Mouse (Mus musculus) heart, embryonic 11.5 days (tissue): ENCODE data around the gene Cyb5d2. TPM values are rescaled to one million over a fixed set of nuclear protein-coding genes. Genes with fewer than 3 reads are reported as not detected.
"Not testable (repeated sequence)": the region's sequence is repeated elsewhere in the genome, so short reads cannot be mapped to it uniquely, and the experiment has no call there.

Experiments
- ATAC-seq: fragments of 200-750 bp; cut with Nextera tagmentation; replicated peaks from 2 replicates; pipeline ENCODE4 v1.8.0; 2017; ENCODE audit warnings: moderate library complexity; ENCODE audit not compliant: insufficient number of reproducible peaks, low FRiP score, low TSS enrichment
- H3K27ac ChIP-seq: fragments of 300-500 bp; sonication (generic); 2 replicates; pipeline ENCODE4 v1.5.1; 2014; ENCODE audit warnings: mild to moderate bottlenecking, low read depth, low read length
- H3K27me3 ChIP-seq: fragments of 300-500 bp; sonication (generic); 2 replicates; pipeline ENCODE4 v1.6.1; 2014; ENCODE audit warnings: mild to moderate bottlenecking, low read length, mixed read lengths; ENCODE audit not compliant: control insufficient read depth, insufficient read depth
- H3K36me3 ChIP-seq: fragments of 300-500 bp; sonication (generic); 2 replicates; pipeline ENCODE4 v1.6.1; 2014; ENCODE audit warnings: mild to moderate bottlenecking, low read length, moderate library complexity, mixed read lengths; ENCODE audit not compliant: control insufficient read depth, insufficient read depth
- H3K4me1 ChIP-seq: fragments of 300-500 bp; sonication (generic); 2 replicates; pipeline ENCODE4 v1.6.1; 2014; ENCODE audit warnings: low read length; ENCODE audit not compliant: control insufficient read depth, insufficient read depth
- H3K4me2 ChIP-seq: fragments of 300-500 bp; sonication (generic); 2 replicates; pipeline ENCODE4 v1.6.1; 2014; ENCODE audit warnings: mild to moderate bottlenecking, moderate library complexity
- H3K4me3 ChIP-seq: fragments of 300-500 bp; sonication (generic); 2 replicates; pipeline ENCODE4 v1.5.1; 2014; ENCODE audit warnings: low read depth, low read length
- H3K9ac ChIP-seq: fragments of 300-500 bp; sonication (generic); 2 replicates; pipeline ENCODE4 v1.6.1; 2014; ENCODE audit warnings: mild to moderate bottlenecking, low read depth, low read length, moderate library complexity
- H3K9me3 ChIP-seq: fragments of 300-500 bp; sonication (generic); replicated peaks from 2 replicates; pipeline ENCODE4 v1.6.1; 2016; ENCODE audit warnings: low read length; ENCODE audit not compliant: control insufficient read depth
- WGBS: fragments of 180-500 bp; shearing (Covaris S2); extraction: QIAGEN DNeasy Blood & Tissue Kit; methylation state at CpG from one replicate; pipeline ENCODE4 v1.1.7; 2014; ENCODE audit not compliant: insufficient replicate concordance; 5-methylcytosine and 5-hydroxymethylcytosine counted together
- polyA plus RNA-seq: library from polyadenylated mRNA; unstranded; fragments of >200 nt; fragmentation: Nextera tagmentation; extraction: Ambion mirVana; gene quantifications from 2 replicates; pipeline ENCODE4 v1.2.1, GENCODE M21; 2014

The Cyb5d2 gene
- polyA plus RNA-seq, 1 experiment from 2014 or later, result 5.4 TPM

DNA sequence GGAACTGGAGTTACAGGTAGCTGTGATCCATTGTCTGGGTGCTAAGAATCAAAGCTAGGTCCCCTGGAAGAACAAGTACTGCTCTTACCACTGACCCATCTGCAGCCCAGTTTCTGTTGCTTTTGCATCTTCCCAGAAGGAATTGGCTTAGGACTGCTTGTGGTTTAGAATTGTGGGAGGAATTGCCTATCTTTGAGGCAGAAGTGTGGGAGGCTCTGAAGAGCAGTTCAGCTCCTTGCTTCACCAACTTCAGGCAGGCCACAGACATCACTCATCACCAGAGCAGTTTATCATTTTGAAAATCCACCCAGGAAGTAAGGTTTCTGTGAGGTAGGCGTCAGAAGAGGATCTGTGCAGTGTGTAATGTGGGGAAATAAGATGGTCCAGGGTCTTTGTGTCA lies 56.9 kb downstream of the Cyb5d2 start:
- no peak overlapping the region for H3K27ac ChIP-seq
- no peak overlapping the region for H3K9ac ChIP-seq
- no peak for ATAC-seq
- no peaks in the 10 kb centered on the region for H3K9me3 ChIP-seq
- no peak overlapping the region for H3K4me3 ChIP-seq
- peaks cover 6% of the 10 kb centered on the region; the same call in 1 of the 2 replicates for H3K36me3 ChIP-seq
- H3K4me1 ChIP-seq, result peaks cover 8% of the 10 kb centered on the region
- no peak overlapping the region for H3K4me2 ChIP-seq
- H3K27me3 ChIP-seq, result no peaks in the 10 kb centered on the region
- 74% methylated on average over 1 of the region's 1 CpGs for WGBS

DNA sequence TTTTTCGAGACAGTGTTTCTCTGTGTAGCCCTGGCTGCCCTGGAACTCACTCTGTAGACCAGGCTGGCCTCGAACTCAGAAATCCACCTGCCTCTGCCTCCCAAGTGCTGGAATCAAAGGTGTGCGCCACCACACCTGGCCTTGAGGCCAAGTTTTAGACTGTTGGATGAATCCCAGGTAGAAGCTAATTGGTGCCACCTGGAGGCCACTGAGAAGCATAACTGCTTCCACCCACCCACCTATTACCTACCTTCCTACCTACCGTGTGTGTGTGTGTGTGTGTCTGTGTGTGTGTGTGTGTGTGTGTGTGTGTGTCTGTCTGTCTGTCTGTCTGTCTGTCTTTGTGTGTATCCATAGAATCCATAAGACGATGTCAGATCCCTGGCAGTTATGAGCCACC lies 58.4 kb downstream of the Cyb5d2 start:
- H3K27me3 ChIP-seq, H3K4me2 ChIP-seq, H3K27ac ChIP-seq, H3K9me3 ChIP-seq, H3K9ac ChIP-seq, ATAC-seq, H3K4me3 ChIP-seq, H3K4me1 ChIP-seq: not testable (repeated sequence)
- WGBS, result 88% methylated on average over 5 of the region's 5 CpGs
- peaks cover 11% of the 10 kb centered on the region; the same call in 1 of the 2 replicates for H3K36me3 ChIP-seq

- Histone ChIP-seq H3K4me2 (no peak overlapping the region), H3K27me3 (no peaks in the 10 kb centered on the region), H3K36me3 (peaks cover 21% of the 10 kb centered on the region), H3K9me3 (no peaks in the 10 kb centered on the region), H3K4me3 (no peak overlapping the region), H3K4me1 (peaks cover 8% of the 10 kb centered on the region), H3K27ac (peak overlapping the region; percentile 79), H3K9ac (no peak overlapping the region)
- peak; percentile 61; the same call in 1 of the 2 replicates for ATAC-seq
- WGBS, result 21% methylated on average over 1 of the region's 1 CpGs
Observed at GRCm38 (mm10) chr11:72736320-72736719, 59.6 kb downstream of the Cyb5d2 start.

DNA sequence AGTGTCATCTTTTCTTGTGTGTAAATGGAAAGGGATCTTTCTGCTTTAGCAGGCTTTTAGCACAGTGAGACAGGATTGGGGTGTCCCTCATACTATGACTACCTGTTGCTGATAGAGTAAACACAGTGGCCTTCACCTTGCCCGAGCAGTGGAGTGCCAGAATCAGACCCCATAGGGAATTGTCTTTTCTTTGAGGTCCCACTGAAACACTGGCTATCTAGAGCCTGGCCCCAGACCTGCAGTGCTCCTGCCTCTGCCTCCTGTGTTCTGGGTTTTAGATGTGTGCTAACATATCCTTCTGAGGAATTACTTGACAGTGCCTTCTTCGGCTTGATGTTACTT lies 60.5 kb downstream of the Cyb5d2 start:
- WGBS, result 81% methylated on average over 2 of the region's 2 CpGs
- Histone ChIP-seq H3K36me3 (peaks cover 29% of the 10 kb centered on the region), H3K9me3 (no peaks in the 10 kb centered on the region), H3K4me2 (no peak overlapping the region), H3K4me3 (no peak overlapping the region), H3K9ac (no peak overlapping the region), H3K27ac (peak overlapping the region; percentile 79), H3K4me1 (peaks cover 8% of the 10 kb centered on the region), H3K27me3 (no peaks in the 10 kb centered on the region)
- no peak for ATAC-seq

DNA sequence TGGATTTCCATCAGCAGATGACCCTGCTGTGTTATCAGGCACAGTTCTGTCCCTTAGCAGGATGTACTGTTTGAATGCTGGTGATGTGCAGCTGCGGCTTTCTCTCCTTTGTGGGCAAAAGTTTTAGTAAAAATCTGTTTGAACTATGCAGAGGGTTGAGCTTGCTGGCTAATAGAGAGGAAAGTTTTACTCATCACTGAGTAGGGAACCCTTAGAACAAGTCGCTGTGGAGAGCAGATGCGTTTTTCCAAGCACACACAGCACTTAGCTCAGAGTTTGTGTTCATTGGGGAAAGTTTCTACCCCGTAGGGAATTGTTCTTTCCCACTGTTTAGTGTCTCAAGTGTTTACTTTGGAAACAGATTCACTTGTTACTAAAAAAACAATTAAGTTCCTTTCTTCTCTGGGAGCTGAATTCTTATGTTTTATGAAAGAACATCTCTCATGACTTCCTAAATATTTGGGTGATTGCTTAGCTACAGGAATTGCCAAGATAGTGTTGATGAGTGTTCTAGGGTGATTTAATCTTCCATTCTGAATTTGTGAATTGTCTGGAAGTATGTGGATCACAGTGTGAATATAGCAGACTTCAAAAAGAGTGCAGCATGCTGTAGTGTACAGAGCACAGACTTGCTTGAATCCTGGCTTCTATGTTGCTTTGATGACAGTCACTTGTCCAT lies 61.0 kb downstream of the Cyb5d2 start:
- WGBS, result 67% methylated on average over 4 of the region's 4 CpGs
- Histone ChIP-seq H3K9me3 (no peaks in the 10 kb centered on the region), H3K4me2 (no peak overlapping the region), H3K27ac (peak overlapping the region; percentile 79; the same call in 1 of the 2 replicates), H3K4me1 (peaks cover 8% of the 10 kb centered on the region), H3K9ac (no peak overlapping the region), H3K4me3 (no peak overlapping the region), H3K27me3 (no peaks in the 10 kb centered on the region), H3K36me3 (peaks cover 32% of the 10 kb centered on the region)
- ATAC-seq, result no peak

- H3K36me3 ChIP-seq, result peaks cover 32% of the 10 kb centered on the region
- no peak overlapping the region; the same call in 1 of the 2 replicates for H3K27ac ChIP-seq
- H3K4me3 ChIP-seq, result no peak overlapping the region
- peaks cover 8% of the 10 kb centered on the region for H3K4me1 ChIP-seq
- H3K4me2 ChIP-seq, result no peak overlapping the region
- H3K27me3 ChIP-seq, result no peaks in the 10 kb centered on the region
- 77% methylated on average over 3 of the region's 3 CpGs for WGBS
- no peaks in the 10 kb centered on the region for H3K9me3 ChIP-seq
- no peak for ATAC-seq
- no peak overlapping the region for H3K9ac ChIP-seq
Observed at GRCm38 (mm10) chr11:72733736-72734135, 62.2 kb downstream of the Cyb5d2 start.

Other genes with a start within 250 kb of the Cyb5d2 start
- 0.17 TPM in 1 of 2 replicates, not detected in the other for gene Spns3, start 245.6 kb downstream of the Cyb5d2 start, polyA plus RNA-seq
- gene Ube2g1, start 188.9 kb downstream of the Cyb5d2 start, polyA plus RNA-seq, result 68.3 and 68.8 TPM in 2 replicates
- 24.4 and 25.1 TPM in 2 replicates for gene Ankfy1, start 106.1 kb downstream of the Cyb5d2 start, polyA plus RNA-seq
- gene Zzef1, start 84 bp upstream of the Cyb5d2 start, polyA plus RNA-seq, result 7.6 and 7.9 TPM in 2 replicates
- 2.1 and 2.9 TPM in 2 replicates for gene Atp2a3, start 165.0 kb upstream of the Cyb5d2 start, polyA plus RNA-seq
- 2.9 and 4.0 TPM in 2 replicates for gene P2rx1, start 203.0 kb upstream of the Cyb5d2 start, polyA plus RNA-seq
- gene Camkk1, start 222.9 kb upstream of the Cyb5d2 start, polyA plus RNA-seq, result 1.3 and 1.5 TPM in 2 replicates